Mouse (Mus musculus): ENCODE results near the gene Lgals7.

GRCm38 (mm10) chr7:28859953-28860352, 3.7 kb upstream of the Lgals7 start:
- no peak for TF ChIP-seq CTCF (IDR thresholded peaks at IDR 0.05)
- TF ChIP-seq POLR2A (IDR thresholded peaks at IDR 0.05; ENCODE audit: insufficient read depth, low read depth, low read length) = no peak
